Mouse (Mus musculus) MEL (cell line): Measurements from ENCODE around the gene Pomt2. TPM values are rescaled to one million over a fixed set of nuclear protein-coding genes. Genes with fewer than 3 reads are reported as not detected.

Source experiments
- DNase-seq: peaks from one replicate; pipeline ENCODE4 v3.0.0; 2011; ENCODE audit warnings: low read depth, low spot score
- H3K27ac ChIP-seq: 2 replicates; pipeline ENCODE4 v1.5.1; 2012; ENCODE audit warnings: low read depth, mild to moderate bottlenecking, control low read depth, low read length, moderate library complexity; ENCODE audit not compliant: control insufficient read depth
- H3K27me3 ChIP-seq, 2 experiments: fragments of 150-350 bp in 1 of 2; sonication (generic) in 1 of 2; 2 replicates each; pipeline ENCODE4 v1.6.1; 2012; ENCODE audit warnings: low read length in 2 of 2, mild to moderate bottlenecking in 2 of 2, improper control_type of control experiment in 1 of 2, moderate library complexity in 1 of 2; ENCODE audit not compliant: insufficient read depth in 2 of 2, control insufficient read depth in 1 of 2
- H3K36me3 ChIP-seq, 2 experiments: 2 replicates each; pipeline ENCODE4 v1.6.1; 2012 to 2014; ENCODE audit warnings: low read length in 2 of 2, improper control_type of control experiment in 1 of 2, inconsistent platforms in 1 of 2, mild to moderate bottlenecking in 1 of 2; ENCODE audit not compliant: insufficient read depth in 2 of 2, control insufficient read depth in 1 of 2
- H3K4me1 ChIP-seq, 2 experiments: fragments of 150-350 bp in 1 of 2; sonication (generic) in 1 of 2; 2 replicates each; pipeline ENCODE4 v1.6.1; 2012; ENCODE audit warnings: low read length in 2 of 2, improper control_type of control experiment in 1 of 2, mild to moderate bottlenecking in 1 of 2; ENCODE audit not compliant: insufficient read depth in 2 of 2, control insufficient read depth in 1 of 2
- H3K4me3 ChIP-seq, 2 experiments: fragments of 150-350 bp in 1 of 2; sonication (generic) in 1 of 2; 2 replicates each; pipeline ENCODE4 v1.5.1; 2012; ENCODE audit warnings: low read depth in 2 of 2, low read length in 2 of 2, mild to moderate bottlenecking in 2 of 2, moderate library complexity in 2 of 2, control low read depth in 1 of 2, improper control_type of control experiment in 1 of 2; ENCODE audit not compliant: control insufficient read depth in 1 of 2, insufficient read depth in 1 of 2
- H3K79me2 ChIP-seq: 2 replicates; pipeline ENCODE4 v1.6.1; 2012; ENCODE audit warnings: mild to moderate bottlenecking, low read length, moderate library complexity; ENCODE audit not compliant: control insufficient read depth, poor library complexity, insufficient read depth
- H3K9ac ChIP-seq: 2 replicates; pipeline ENCODE4 v1.6.1; 2012; ENCODE audit warnings: low read depth, mild to moderate bottlenecking, control low read depth, low read length, moderate library complexity; ENCODE audit not compliant: control insufficient read depth, poor library complexity, severe bottlenecking
- H3K9me3 ChIP-seq: fragments of 150-350 bp; sonication (generic); replicated peaks from 2 replicates; pipeline ENCODE4 v1.6.1; 2012; ENCODE audit warnings: mild to moderate bottlenecking, low read length, improper control_type of control experiment, moderate library complexity; ENCODE audit not compliant: insufficient read depth
- BHLHE40 ChIP-seq: IDR thresholded peaks from 2 replicates; pipeline ENCODE4 v1.6.1; 2012; ENCODE audit warnings: low read depth, mild to moderate bottlenecking, inconsistent platforms, low read length, improper control_type of control experiment, borderline replicate concordance
- CHD1 ChIP-seq: IDR thresholded peaks from 2 replicates; pipeline ENCODE4 v1.6.1; 2012; ENCODE audit warnings: low read depth, mild to moderate bottlenecking, inconsistent platforms, low read length, improper control_type of control experiment
- CTCF ChIP-seq, 3 experiments: IDR thresholded peaks in 2 of 3; conservative IDR thresholded peaks in 1 of 3; 2 replicates each; pipeline ENCODE4 v1.5.1; 2011 to 2012; ENCODE audit warnings: low read length in 3 of 3, low read depth in 2 of 3, mild to moderate bottlenecking in 2 of 3, improper control_type of control experiment in 1 of 3, inconsistent platforms in 1 of 3, mixed read lengths in 1 of 3, moderate library complexity in 1 of 3; ENCODE audit not compliant: control insufficient read depth in 1 of 3, insufficient read depth in 1 of 3, poor library complexity in 1 of 3, severe bottlenecking in 1 of 3
- E2F4 ChIP-seq: IDR thresholded peaks from 2 replicates; pipeline ENCODE4 v1.6.1; 2011; ENCODE audit warnings: low read depth, low read length, improper control_type of control experiment, borderline replicate concordance
- EP300 ChIP-seq, 2 experiments: IDR thresholded peaks; 2 replicates each; pipeline ENCODE4 v1.6.1; 2011; ENCODE audit warnings: improper control_type of control experiment in 2 of 2, low read length in 2 of 2, low read depth in 1 of 2, mild to moderate bottlenecking in 1 of 2
- ETS1 ChIP-seq: IDR thresholded peaks from 2 replicates; pipeline ENCODE4 v1.6.1; 2012; ENCODE audit warnings: low read depth, mild to moderate bottlenecking, inconsistent platforms, low read length, improper control_type of control experiment, moderate library complexity
- GABPA ChIP-seq: IDR thresholded peaks from 2 replicates; pipeline ENCODE4 v1.6.1; 2012; ENCODE audit warnings: low read depth, mild to moderate bottlenecking, inconsistent platforms, low read length, improper control_type of control experiment, moderate library complexity
- GATA1 ChIP-seq: IDR thresholded peaks from 2 replicates; pipeline ENCODE4 v1.6.1; 2011; ENCODE audit warnings: low read depth, low read length, improper control_type of control experiment
- HCFC1 ChIP-seq: IDR thresholded peaks from 2 replicates; pipeline ENCODE4 v1.6.1; 2012; ENCODE audit warnings: low read depth, mild to moderate bottlenecking, inconsistent platforms, low read length, improper control_type of control experiment, moderate library complexity
- JUND ChIP-seq: IDR thresholded peaks from 2 replicates; pipeline ENCODE4 v1.6.1; 2011; ENCODE audit warnings: low read depth, mild to moderate bottlenecking, improper control_type of control experiment, low read length
- MAFK ChIP-seq: IDR thresholded peaks from 2 replicates; pipeline ENCODE4 v1.6.1; 2011; ENCODE audit warnings: low read depth, mild to moderate bottlenecking, low read length, improper control_type of control experiment, borderline replicate concordance
- MAX ChIP-seq: IDR thresholded peaks from 2 replicates; pipeline ENCODE4 v1.6.1; 2011; ENCODE audit warnings: low read length, improper control_type of control experiment
- MEF2A ChIP-seq: IDR thresholded peaks from 2 replicates; pipeline ENCODE4 v1.6.1; 2014; ENCODE audit warnings: low read depth, mild to moderate bottlenecking, inconsistent platforms, low read length, improper control_type of control experiment; ENCODE audit not compliant: poor library complexity, insufficient replicate concordance, severe bottlenecking; ENCODE audit errors: extremely low read depth
- MXI1 ChIP-seq: IDR thresholded peaks from 2 replicates; pipeline ENCODE4 v1.6.1; 2011; ENCODE audit warnings: mild to moderate bottlenecking, low read depth, low read length, improper control_type of control experiment
- MYB ChIP-seq: IDR thresholded peaks from 2 replicates; pipeline ENCODE4 v1.6.1; 2011; ENCODE audit warnings: mild to moderate bottlenecking, low read depth, low read length, improper control_type of control experiment
- MYC ChIP-seq: IDR thresholded peaks from 2 replicates; pipeline ENCODE4 v1.6.1; 2011; ENCODE audit warnings: low read depth, mild to moderate bottlenecking, low read length, improper control_type of control experiment, moderate library complexity
- NELFE ChIP-seq: IDR thresholded peaks from 2 replicates; pipeline ENCODE4 v1.6.1; 2011; ENCODE audit warnings: low read depth, low read length, improper control_type of control experiment
- POLR2A ChIP-seq, 2 experiments: IDR thresholded peaks; 2 replicates each; pipeline ENCODE4 v1.6.1; 2011 to 2012; ENCODE audit warnings: low read length in 2 of 2, mild to moderate bottlenecking in 2 of 2, control low read depth in 1 of 2, improper control_type of control experiment in 1 of 2, low read depth in 1 of 2, moderate library complexity in 1 of 2; ENCODE audit not compliant: control insufficient read depth in 1 of 2, insufficient read depth in 1 of 2, poor library complexity in 1 of 2
- POLR2AphosphoS2 ChIP-seq: IDR thresholded peaks from 2 replicates; pipeline ENCODE4 v1.6.1; 2011; ENCODE audit warnings: low read length, improper control_type of control experiment
- RAD21 ChIP-seq: IDR thresholded peaks from 2 replicates; pipeline ENCODE4 v1.6.1; 2011; ENCODE audit warnings: mild to moderate bottlenecking, low read depth, low read length, improper control_type of control experiment
- RCOR1 ChIP-seq: IDR thresholded peaks from 2 replicates; pipeline ENCODE4 v1.6.1; 2012; ENCODE audit warnings: low read depth, mild to moderate bottlenecking, inconsistent platforms, low read length, improper control_type of control experiment
- SIN3A ChIP-seq: IDR thresholded peaks from 2 replicates; pipeline ENCODE4 v1.6.1; 2012; ENCODE audit warnings: low read length, improper control_type of control experiment, inconsistent platforms
- SMC3 ChIP-seq: IDR thresholded peaks from 2 replicates; pipeline ENCODE4 v1.6.1; 2011; ENCODE audit warnings: low read depth, low read length, improper control_type of control experiment
- TAL1 ChIP-seq: IDR thresholded peaks from 2 replicates; pipeline ENCODE4 v1.6.1; 2012; ENCODE audit warnings: mild to moderate bottlenecking, inconsistent platforms, low read length, moderate library complexity, mixed read lengths
- TBP ChIP-seq: IDR thresholded peaks from 2 replicates; pipeline ENCODE4 v1.8.0; 2011; ENCODE audit warnings: low read depth, low read length, improper control_type of control experiment
- UBTF ChIP-seq: IDR thresholded peaks from 2 replicates; pipeline ENCODE4 v1.6.1; 2012; ENCODE audit warnings: low read depth, mild to moderate bottlenecking, inconsistent platforms, low read length, improper control_type of control experiment, moderate library complexity, borderline replicate concordance; ENCODE audit not compliant: insufficient read depth
- USF1 ChIP-seq: IDR thresholded peaks from 2 replicates; pipeline ENCODE4 v1.6.1; 2014; ENCODE audit warnings: low read depth, mild to moderate bottlenecking, inconsistent platforms, low read length, improper control_type of control experiment, moderate library complexity
- USF2 ChIP-seq, 2 experiments: IDR thresholded peaks; 2 replicates each; pipeline ENCODE4 v1.6.1; 2011 to 2012; ENCODE audit warnings: improper control_type of control experiment in 2 of 2, low read length in 2 of 2, borderline replicate concordance in 1 of 2, inconsistent platforms in 1 of 2, low read depth in 1 of 2, mild to moderate bottlenecking in 1 of 2; ENCODE audit not compliant: insufficient read depth in 1 of 2
- ZC3H11A ChIP-seq: IDR thresholded peaks from 2 replicates; pipeline ENCODE4 v1.6.1; 2012; ENCODE audit warnings: low read depth, mild to moderate bottlenecking, inconsistent platforms, low read length, improper control_type of control experiment
- ZNF384 ChIP-seq: IDR thresholded peaks from 2 replicates; pipeline ENCODE4 v1.6.1; 2012; ENCODE audit warnings: low read depth, mild to moderate bottlenecking, inconsistent platforms, low read length, improper control_type of control experiment
- polyA plus RNA-seq, 2 experiments: library from polyadenylated mRNA; stranded (reverse) in 1 of 2; unstranded in 1 of 2; fragments of >175 nt in 1 of 2; fragments of >200 nt in 1 of 2; gene quantifications; 2 replicates each; pipeline versions ENCODE4 v1.2.1 to v1.2.4; 2012; ENCODE audit warnings: low replicate concordance in 2 of 2, low read depth in 1 of 2; ENCODE audit not compliant: insufficient read length in 2 of 2, insufficient read depth in 1 of 2, missing spikeins in 1 of 2
- total RNA-seq: library from RNA; depleted of rRNA; stranded (reverse); fragments of 300-350 nt; gene quantifications from 2 replicates; pipeline ENCODE4 v1.2.3, GENCODE M21; 2012

Pomt2 gene
- total and polyA plus RNA-seq, 3 experiments: 11.1 to 12.9 TPM; not detected in 1

DNA sequence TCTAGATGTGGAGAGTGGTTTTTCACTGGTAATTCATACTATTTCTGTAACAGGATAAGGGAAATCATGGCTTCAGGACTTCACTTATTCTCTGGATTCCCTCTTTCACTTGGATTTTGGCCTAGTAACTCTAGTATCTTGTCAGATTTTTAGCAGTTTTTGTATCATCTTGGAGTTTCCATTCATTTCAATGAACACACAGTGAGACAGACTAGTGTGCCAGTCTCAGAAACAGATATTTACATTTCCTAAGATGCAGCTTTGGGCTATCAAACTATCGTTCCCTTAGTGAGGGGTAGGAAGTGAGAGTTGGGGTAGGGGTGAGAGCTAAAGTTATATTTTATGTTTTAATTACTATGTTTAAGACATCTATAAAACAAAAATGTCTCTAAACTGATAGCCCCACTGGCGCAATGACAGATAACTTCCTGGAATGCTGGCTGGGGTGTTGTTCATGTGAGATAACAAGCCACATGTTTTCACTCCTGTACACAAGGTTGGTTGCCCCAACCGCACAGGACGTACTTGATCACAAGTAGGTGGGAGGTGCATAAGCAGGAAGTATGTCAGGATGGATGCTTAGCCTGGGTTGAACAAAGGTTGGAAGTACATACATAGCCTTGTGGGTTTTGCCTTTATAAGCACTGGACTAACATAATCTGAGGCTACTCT is 25.7 kb downstream of the Pomt2 start (continued):
- TF ChIP-seq TAL1: peak; percentile 60
- no peak for TF ChIP-seq E2F4
- TF ChIP-seq HCFC1: peak; percentile 71; the same call in 1 of the 2 replicates
- TF ChIP-seq ZC3H11A: no peak
- TF ChIP-seq MAFK: no peak
- TF ChIP-seq USF1: peak; percentile 51; the same call in 1 of the 2 replicates
- TF ChIP-seq UBTF: no peak
- TF ChIP-seq MAX: peak; percentile 83
- TF ChIP-seq ETS1: peak; percentile 88
- peak; percentile 89 for TF ChIP-seq SIN3A
- TF ChIP-seq SMC3: no peak
- no peak for TF ChIP-seq CHD1
- TF ChIP-seq RCOR1: peak; percentile 64
- TF ChIP-seq EP300 (IDR thresholded peaks at IDR 0.05; ENCODE audit: low read depth in 1 of 2, low read length in 2 of 2): peak; percentile 84 to 85
- peak; percentile 89 for TF ChIP-seq MYC
- no peak for TF ChIP-seq RAD21
- TF ChIP-seq ZNF384: no peak
- TF ChIP-seq USF2 (IDR thresholded peaks at IDR 0.05; ENCODE audit: borderline replicate concordance in 1 of 2, insufficient read depth in 1 of 2, low read depth in 1 of 2, low read length in 2 of 2): no peak
- TF ChIP-seq MXI1: peak; percentile 78

DNA sequence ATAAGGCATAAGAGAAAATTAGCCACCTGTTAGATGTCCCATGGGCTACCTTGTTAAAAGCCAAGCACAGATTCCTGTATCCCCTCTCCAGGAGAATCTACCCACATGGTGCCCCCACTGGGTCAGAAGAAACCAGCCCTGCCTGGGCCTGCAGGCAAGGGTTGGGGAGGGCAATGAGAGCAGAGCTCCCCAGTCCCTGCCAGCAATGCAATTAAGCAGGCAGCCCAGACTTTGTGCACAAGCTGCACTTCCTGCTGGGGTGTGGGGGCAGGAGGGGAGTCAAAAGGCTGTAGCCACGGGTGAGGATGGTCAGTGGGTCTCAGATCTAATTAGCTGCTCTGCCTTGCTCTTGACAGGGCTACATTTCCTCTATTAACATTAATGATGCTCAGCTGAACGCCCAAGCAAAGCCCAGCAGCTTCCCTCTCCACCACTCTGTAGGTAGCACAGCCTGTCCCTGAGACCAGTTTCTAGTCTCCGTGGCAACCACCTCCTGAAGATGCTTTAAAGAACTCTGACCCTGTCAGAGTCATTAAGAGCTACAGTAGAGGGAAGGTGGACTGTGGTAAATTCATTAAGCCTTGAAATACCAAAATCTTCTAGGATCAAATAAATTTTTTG is 40.3 kb downstream of the Pomt2 start:
- H3K36me3 ChIP-seq: no peaks in the 10 kb centered on the region
- TF ChIP-seq POLR2AphosphoS2 (no peak), MYC (no peak), SIN3A (no peak), MYB (no peak), BHLHE40 (no peak), JUND (no peak), TAL1 (no peak), NELFE (no peak), ZNF384 (no peak), HCFC1 (no peak), POLR2A (IDR thresholded peaks at IDR 0.05; ENCODE audit: control insufficient read depth in 1 of 2, insufficient read depth in 1 of 2, low read depth in 1 of 2, low read length in 2 of 2, poor library complexity in 1 of 2) (no peak), MAX (no peak), CTCF (IDR thresholded peaks at IDR 0.05 in 2 of 3, conservative IDR thresholded peaks at IDR 0.05 in 1 of 3; ENCODE audit: control insufficient read depth in 1 of 3, insufficient read depth in 1 of 3, low read depth in 2 of 3, low read length in 3 of 3, poor library complexity in 1 of 3, severe bottlenecking in 1 of 3) (no peak), GATA1 (no peak), MEF2A (no peak), MAFK (no peak), GABPA (no peak), TBP (no peak), RAD21 (no peak), CHD1 (no peak)
- TF ChIP-seq, all 39 proteins: peak for 0
- no peak overlapping the region for H3K27ac ChIP-seq

More for the DNA sequence above, 40.3 kb downstream of the Pomt2 start:
- Histone ChIP-seq H3K9ac (no peak overlapping the region), H3K9me3 (no peaks in the 10 kb centered on the region), H3K4me3 (no peak overlapping the region), H3K4me1 (no peaks in the 10 kb centered on the region), H3K27me3 (no peaks in the 10 kb centered on the region), H3K79me2 (no peaks in the 10 kb centered on the region)
- DNase-seq: no peak
